Mouse (Mus musculus) stomach, embryonic 16.5 days (tissue): ENCODE results near the gene Ilf2. TPM values are rescaled to one million over a fixed set of nuclear protein-coding genes. Genes with fewer than 3 reads are reported as not detected.

ENCODE experiments used
- ATAC-seq: fragments of 200-750 bp; cut with Nextera tagmentation; 2 replicates; pipeline ENCODE4 v1.8.0; 2017; ENCODE audit warnings: moderate number of reproducible peaks, moderate TSS enrichment; ENCODE audit not compliant: insufficient read depth, low FRiP score
- H3K27ac ChIP-seq: fragments of 300-500 bp; sonication (generic); 2 replicates; pipeline ENCODE4 v1.5.1; 2014; ENCODE audit warnings: low read length
- H3K27me3 ChIP-seq: fragments of 300-500 bp; sonication (generic); 2 replicates; pipeline ENCODE4 v1.6.1; 2014; ENCODE audit warnings: low read length, control low read depth, mixed read lengths; ENCODE audit not compliant: control insufficient read depth, insufficient read depth
- H3K36me3 ChIP-seq: fragments of 300-500 bp; sonication (generic); 2 replicates; pipeline ENCODE4 v1.6.1; 2014; ENCODE audit warnings: low read length; ENCODE audit not compliant: control insufficient read depth, insufficient read depth
- H3K4me1 ChIP-seq: fragments of 300-500 bp; sonication (generic); 2 replicates; pipeline ENCODE4 v1.6.1; 2014; ENCODE audit warnings: low read length, control low read depth, mixed read lengths; ENCODE audit not compliant: control insufficient read depth, insufficient read depth
- H3K4me2 ChIP-seq: fragments of 300-500 bp; sonication (generic); 2 replicates; pipeline ENCODE4 v1.6.1; 2014; ENCODE audit warnings: low read depth, low read length, mixed read lengths
- H3K4me3 ChIP-seq: fragments of 300-500 bp; sonication (generic); replicated peaks from 2 replicates; pipeline ENCODE4 v1.5.1; 2014; ENCODE audit warnings: mild to moderate bottlenecking, low read length
- H3K9ac ChIP-seq: fragments of 300-500 bp; sonication (generic); 2 replicates; pipeline ENCODE4 v1.6.1; 2014; ENCODE audit warnings: low read length
- H3K9me3 ChIP-seq: fragments of 300-500 bp; sonication (generic); replicated peaks from 2 replicates; pipeline ENCODE4 v1.6.1; 2016; ENCODE audit warnings: low read length, control low read depth; ENCODE audit not compliant: control insufficient read depth
- WGBS: fragments of 180-500 bp; shearing (Covaris S2); extraction: QIAGEN DNeasy Blood & Tissue Kit; methylation state at CpG from one replicate; pipeline ENCODE4 v1.1.7; 2014; 5-methylcytosine and 5-hydroxymethylcytosine counted together
- polyA plus RNA-seq: library from polyadenylated mRNA; unstranded; fragments of >200 nt; fragmentation: Nextera tagmentation; extraction: Ambion mirVana; gene quantifications from 2 replicates; pipeline ENCODE4 v1.2.1, GENCODE M21; 2015

The Ilf2 gene
- polyA plus RNA-seq, 1 experiment from 2014 or later: 147 TPM

GRCm38 (mm10) chr3:90491350-90491749 is 15.4 kb downstream of the Ilf2 start:
- no peak overlapping the region for H3K4me3 ChIP-seq
- peaks cover 8% of the 10 kb centered on the region for H3K4me1 ChIP-seq
- H3K9me3 ChIP-seq: no peaks in the 10 kb centered on the region
- no peak overlapping the region for H3K27ac ChIP-seq
- peaks cover 11% of the 10 kb centered on the region for H3K36me3 ChIP-seq
- no peaks in the 10 kb centered on the region for H3K27me3 ChIP-seq
- 34% methylated on average over 2 of the region's 2 CpGs for WGBS
- no peak overlapping the region for H3K9ac ChIP-seq
- H3K4me2 ChIP-seq: no peak overlapping the region
- no peak for ATAC-seq

GRCm38 (mm10) chr3:90493831-90494540 is 18.1 kb downstream of the Ilf2 start:
- Histone ChIP-seq H3K9me3 (no peaks in the 10 kb centered on the region), H3K27ac (no peak overlapping the region), H3K27me3 (no peaks in the 10 kb centered on the region), H3K4me1 (peaks cover 8% of the 10 kb centered on the region), H3K4me3 (no peak overlapping the region), H3K36me3 (peaks cover 17% of the 10 kb centered on the region), H3K9ac (no peak overlapping the region), H3K4me2 (no peak overlapping the region)
- no peak for ATAC-seq
- WGBS: 46% methylated on average over 4 of the region's 4 CpGs

DNA sequence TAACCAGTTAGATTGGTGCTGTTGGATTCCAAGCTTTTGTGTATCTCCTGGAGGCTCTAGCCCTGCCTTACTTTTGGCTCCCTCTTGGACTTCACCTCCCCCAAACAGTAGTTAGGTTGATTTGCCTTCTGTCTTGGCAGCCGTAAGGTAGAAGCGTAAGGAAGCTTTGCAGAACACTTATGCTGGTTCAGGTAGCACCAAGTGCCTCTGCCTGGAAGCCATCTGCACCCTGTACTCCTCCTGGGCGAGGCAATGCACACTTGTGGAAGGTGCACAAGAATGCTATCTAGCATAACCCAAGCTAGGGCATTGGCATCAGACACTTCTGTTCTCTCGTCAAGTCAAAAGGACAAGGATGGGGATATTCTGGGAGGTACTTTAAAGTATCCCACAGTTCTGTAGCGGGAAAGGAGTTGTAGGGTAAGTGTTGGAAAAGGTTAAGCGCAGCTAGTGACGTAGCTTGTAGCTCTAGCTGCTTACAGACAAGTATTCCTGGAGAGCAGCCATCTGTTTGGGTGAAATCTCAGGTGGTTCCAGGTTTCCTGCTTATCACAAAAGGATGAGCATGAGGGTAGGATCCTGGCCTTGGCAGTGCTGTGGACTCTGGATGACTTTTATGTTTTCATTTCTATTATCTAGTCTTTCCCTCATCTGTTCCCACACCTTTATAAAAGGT is 20.1 kb downstream of the Ilf2 start:
- 0 out of 2 replicates have a peak overlapping the region, but pooled peaks have one; percentile 2 for H3K27ac ChIP-seq
- no peak overlapping the region for H3K4me3 ChIP-seq
- no peak overlapping the region for H3K4me2 ChIP-seq
- H3K27me3 ChIP-seq: no peaks in the 10 kb centered on the region
- no peak for ATAC-seq
- peaks cover 19% of the 10 kb centered on the region for H3K36me3 ChIP-seq
- no peaks in the 10 kb centered on the region for H3K4me1 ChIP-seq
- H3K9ac ChIP-seq: no peak overlapping the region
- WGBS: 85% methylated on average over 7 of the region's 7 CpGs
- no peaks in the 10 kb centered on the region for H3K9me3 ChIP-seq

DNA sequence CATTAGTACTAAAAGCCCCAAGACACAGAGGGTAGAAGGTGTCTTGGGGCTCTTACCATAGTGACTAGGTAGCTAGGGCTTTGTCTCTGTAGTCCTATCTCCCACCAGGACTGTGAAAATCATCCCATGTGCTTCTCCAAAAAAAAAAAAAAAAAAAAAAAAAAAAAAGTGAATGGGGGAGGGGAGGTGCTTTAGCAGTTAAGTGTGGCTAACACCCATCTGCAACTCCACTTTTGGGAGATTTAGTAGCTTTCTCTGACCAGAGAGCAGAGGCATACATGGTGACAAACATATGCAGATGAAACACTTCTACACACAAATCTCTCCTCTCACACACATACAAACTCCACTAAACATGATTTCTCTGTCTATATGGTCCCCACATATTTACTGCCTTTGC is 21.7 kb downstream of the Ilf2 start:
- Histone ChIP-seq H3K9me3 (no peaks in the 10 kb centered on the region), H3K27me3 (no peaks in the 10 kb centered on the region), H3K9ac (no peak overlapping the region), H3K36me3 (peaks cover 23% of the 10 kb centered on the region), H3K27ac (no peak overlapping the region), H3K4me1 (no peaks in the 10 kb centered on the region), H3K4me2 (no peak overlapping the region), H3K4me3 (no peak overlapping the region)
- no peak for ATAC-seq

GRCm38 (mm10) chr3:90503444-90503843 is 27.5 kb downstream of the Ilf2 start:
- Histone ChIP-seq H3K9ac (no peak overlapping the region), H3K4me3 (no peak overlapping the region), H3K4me1 (peaks cover 16% of the 10 kb centered on the region), H3K27me3 (no peaks in the 10 kb centered on the region), H3K27ac (peak overlapping the region; percentile 13; the same call in 1 of the 2 replicates), H3K4me2 (no peak overlapping the region), H3K9me3 (no peaks in the 10 kb centered on the region), H3K36me3 (peaks cover 25% of the 10 kb centered on the region)
- ATAC-seq: peak; percentile 80; the same call in 1 of the 2 replicates
- 64% methylated on average over 4 of the region's 4 CpGs for WGBS

- no peak overlapping the region for H3K4me2 ChIP-seq
- ATAC-seq: no peak
- H3K4me1 ChIP-seq: peaks cover 16% of the 10 kb centered on the region
- no peak overlapping the region for H3K4me3 ChIP-seq
- WGBS: 89% methylated on average over 5 of the region's 5 CpGs
- H3K36me3 ChIP-seq: peaks cover 19% of the 10 kb centered on the region; the same call in 1 of the 2 replicates
- no peaks in the 10 kb centered on the region for H3K27me3 ChIP-seq
- H3K9ac ChIP-seq: no peak overlapping the region
- H3K27ac ChIP-seq: no peak overlapping the region
- no peaks in the 10 kb centered on the region for H3K9me3 ChIP-seq
Measured at GRCm38 (mm10) chr3:90505216-90505615, 29.3 kb downstream of the Ilf2 start.

DNA sequence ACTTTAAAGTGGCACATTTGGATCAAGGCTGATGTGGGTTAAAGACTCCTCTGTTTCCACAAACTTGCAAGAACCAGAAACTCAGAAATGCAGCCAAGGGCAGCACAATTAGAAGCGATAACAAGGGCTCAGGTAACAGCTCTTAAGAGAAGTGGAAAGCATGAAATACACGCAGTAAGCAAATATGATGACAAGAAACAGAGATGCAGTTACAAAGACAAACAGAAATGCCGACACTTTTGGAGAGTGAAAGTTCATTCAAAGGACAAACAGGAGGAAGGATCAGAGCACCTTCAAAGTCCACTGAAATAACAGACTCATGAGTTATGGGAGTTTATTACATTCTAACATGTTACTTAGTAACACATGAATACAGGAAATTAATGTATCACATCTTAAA is 30.4 kb downstream of the Ilf2 start:
- ATAC-seq: no peak
- Histone ChIP-seq H3K9me3 (no peaks in the 10 kb centered on the region), H3K36me3 (peaks cover 18% of the 10 kb centered on the region; the same call in 1 of the 2 replicates), H3K4me2 (no peak overlapping the region), H3K4me1 (peaks cover 16% of the 10 kb centered on the region), H3K4me3 (no peak overlapping the region), H3K27ac (no peak overlapping the region), H3K27me3 (no peaks in the 10 kb centered on the region), H3K9ac (no peak overlapping the region)
- WGBS: 58% methylated on average over 3 of the region's 3 CpGs

GRCm38 (mm10) chr3:90508287-90508949 is 32.5 kb downstream of the Ilf2 start:
- H3K9ac ChIP-seq: peak overlapping the region; percentile 100
- ATAC-seq: no peak
- H3K27me3 ChIP-seq: 0 out of 2 replicates have a peak, but pooled peaks cover 3% of the 10 kb centered on the region
- no peaks in the 10 kb centered on the region for H3K9me3 ChIP-seq
- H3K4me2 ChIP-seq: peak overlapping the region; percentile 72
- peaks cover 15% of the 10 kb centered on the region; the same call in 1 of the 2 replicates for H3K36me3 ChIP-seq
- H3K4me3 ChIP-seq: peak overlapping the region; percentile 97
- peaks cover 16% of the 10 kb centered on the region for H3K4me1 ChIP-seq
- WGBS: 2% methylated on average over 20 of the region's 20 CpGs
- H3K27ac ChIP-seq: peak overlapping the region; percentile 96
